Comparison of ENCODE assay signal across 11 mouse cellular contexts in the genomic region with DNA sequence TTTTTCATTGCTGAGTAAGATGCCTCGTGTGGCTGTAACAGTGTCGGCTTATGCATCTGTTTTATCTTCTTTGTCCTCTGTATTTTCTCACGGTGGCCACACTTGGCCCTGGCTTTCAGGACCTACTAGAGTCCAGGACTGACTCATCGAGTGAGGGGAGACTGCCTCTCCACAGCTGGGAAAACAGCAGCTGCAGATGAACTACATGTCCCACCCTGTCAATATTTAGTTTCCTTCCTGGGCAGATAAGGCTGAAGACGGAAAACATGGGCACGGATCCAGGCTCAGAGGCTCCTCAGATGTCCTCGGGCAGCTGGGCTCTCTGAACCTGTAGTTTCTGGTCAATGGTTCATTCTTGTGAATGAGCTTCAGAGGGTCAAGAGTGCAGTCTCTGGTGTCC. TPM values are rescaled to one million over a fixed set of nuclear protein-coding genes. Genes with fewer than 3 reads are reported as not detected.
DNase-seq lines count a peak whose midpoint lies in the region; ATAC-seq and TF ChIP-seq lines count a peak whose summit lies in the region.
"Had no signal": no experiment of that assay in that cellular context is flagged by ENCODE, and none has a peak within 500 bp of the region (broad histone marks: within the 10 kb centered on the region; RNA-seq: fewer than 3 reads in every experiment).

No protein-coding gene starts in this region.

- 25% methylated on average over 7 of the region's 7 CpGs for WGBS in heart, postnatal 0 days
- 9% methylated on average over 7 of the region's 7 CpGs for WGBS in lung, embryonic 16.5 days
- WGBS in neural tube, embryonic 15.5 days: 78% methylated on average over 7 of the region's 7 CpGs

- TF ChIP-seq CTCF in heart, postnatal 0 days (IDR thresholded peaks at IDR 0.05; ENCODE audit: low read depth): no peak

- H3K4me1 ChIP-seq in heart, postnatal 0 days (ENCODE audit: control insufficient read depth, insufficient read depth): no peaks in the 10 kb centered on the region
- peaks cover 23% of the 10 kb centered on the region for H3K4me1 ChIP-seq in lung, embryonic 16.5 days (replicated peaks; ENCODE audit: control insufficient read depth, insufficient read depth, low read length)
- no peaks in the 10 kb centered on the region for H3K4me1 ChIP-seq in neural tube, embryonic 15.5 days

- no peaks in the 10 kb centered on the region for H3K9me3 ChIP-seq in heart, postnatal 0 days (replicated peaks; ENCODE audit: control insufficient read depth, low read length)
- H3K9me3 ChIP-seq in lung, embryonic 16.5 days (ENCODE audit: control insufficient read depth, low read length): no peaks in the 10 kb centered on the region
- no peaks in the 10 kb centered on the region for H3K9me3 ChIP-seq in neural tube, embryonic 15.5 days (replicated peaks)

- DNase-seq in MN1 (ENCODE audit: low spot score): peak; percentile 27
- DNase-seq in heart, postnatal 0 days (ENCODE audit: low spot score): peak; percentile 81
- DNase-seq in left cerebral cortex, adult 18-20 months (ENCODE audit: low spot score in 2 of 2): no peak
- no peak for DNase-seq in embryo, embryonic 10.5 days (ENCODE audit: low spot score)
- no peak for DNase-seq in natural killer cell, adult 2 months (ENCODE audit: low spot score in 2 of 2)
- DNase-seq: cerebellum, adult 11 months had no signal

- no peak overlapping the region for H3K9ac ChIP-seq in heart, postnatal 0 days (replicated peaks; ENCODE audit: low read depth, low read length)
- H3K9ac ChIP-seq in lung, embryonic 16.5 days (ENCODE audit: low read length): no peak overlapping the region
- no peak overlapping the region for H3K9ac ChIP-seq in neural tube, embryonic 15.5 days (replicated peaks)

- H3K4me2 ChIP-seq in heart, postnatal 0 days (ENCODE audit: low read depth, low read length): no peak overlapping the region
- no peak overlapping the region for H3K4me2 ChIP-seq in lung, embryonic 16.5 days (ENCODE audit: low read depth, low read length)
- no peak overlapping the region for H3K4me2 ChIP-seq in neural tube, embryonic 15.5 days

- no peaks in the 10 kb centered on the region for H3K36me3 ChIP-seq in heart, postnatal 0 days (replicated peaks; ENCODE audit: control insufficient read depth, insufficient read depth, low read length)
- H3K36me3 ChIP-seq in lung, embryonic 16.5 days (ENCODE audit: control insufficient read depth, insufficient read depth, low read length): no peaks in the 10 kb centered on the region
- no peaks in the 10 kb centered on the region for H3K36me3 ChIP-seq in neural tube, embryonic 15.5 days

- H3K27ac ChIP-seq in heart, postnatal 0 days (ENCODE audit: low read depth): no peak overlapping the region
- no peak overlapping the region for H3K27ac ChIP-seq in lung, embryonic 16.5 days (ENCODE audit: low read length)
- no peak overlapping the region for H3K27ac ChIP-seq in neural tube, embryonic 15.5 days (replicated peaks)

- peak; percentile 76 for TF ChIP-seq EP300 in heart, postnatal 0 days (IDR thresholded peaks at IDR 0.05; ENCODE audit: low read depth)

- no peaks in the 10 kb centered on the region for H3K27me3 ChIP-seq in heart, postnatal 0 days (ENCODE audit: control insufficient read depth, insufficient read depth, low read length)
- no peaks in the 10 kb centered on the region for H3K27me3 ChIP-seq in lung, embryonic 16.5 days (ENCODE audit: control insufficient read depth, insufficient read depth, low read depth, low read length)
- no peaks in the 10 kb centered on the region for H3K27me3 ChIP-seq in neural tube, embryonic 15.5 days (replicated peaks)

- 0 out of 2 replicates have a peak, but pooled peaks have one; percentile 23 for ATAC-seq in erythroblast, adult 5-6 weeks (replicated peaks; ENCODE audit: low FRiP score, poor library complexity, severe bottlenecking)
- peak; percentile 79 for ATAC-seq in heart, postnatal 0 days (ENCODE audit: insufficient read depth, low read depth)
- ATAC-seq in lung, embryonic 16.5 days (ENCODE audit: low read depth): peak; percentile 60; the same call in 1 of the 2 replicates
- no peak for ATAC-seq in neural tube, embryonic 15.5 days (ENCODE audit: low FRiP score)

- no peak overlapping the region for H3K4me3 ChIP-seq in heart, postnatal 0 days (ENCODE audit: low read depth, low read length)
- no peak overlapping the region for H3K4me3 ChIP-seq in lung, embryonic 16.5 days (ENCODE audit: low read length)
- no peak overlapping the region for H3K4me3 ChIP-seq in neural tube, embryonic 15.5 days (replicated peaks)

RNA-seq across cellular contexts. Expression of a gene that starts 9.6 kb away (rescaled TPM):
- total RNA-seq in erythroblast, adult 5-6 weeks (2015; ENCODE audit: low replicate concordance): not detected in 2 replicates
- not detected in 2 replicates for total RNA-seq in erythroblast, adult 5-6 weeks (2017; ENCODE audit: low replicate concordance)
- total RNA-seq in heart, postnatal 0 days (2014; rRNA removed; ENCODE audit: low replicate concordance): not detected in 2 replicates
- polyA plus RNA-seq in heart, postnatal 0 days (2015; fragmentation: Nextera tagmentation; extraction: Ambion mirVana): not detected in 2 replicates
- polyA plus RNA-seq in lung, embryonic 16.5 days (2015; fragmentation: Nextera tagmentation; extraction: Ambion mirVana): not detected in 2 replicates
- polyA plus RNA-seq in neural tube, embryonic 15.5 days (2015; fragmentation: Nextera tagmentation; extraction: Ambion mirVana): not detected in 2 replicates
- not detected for total RNA-seq in left cerebral cortex, adult 18-20 months (2021)
- total RNA-seq: layer of hippocampus, postnatal 25 days had no signal
- polyA plus RNA-seq: forebrain, embryonic 11.5 days had no signal

RNA-seq across cellular contexts. Expression of a gene that starts 19.3 kb away (rescaled TPM):
- not detected in 2 replicates for total RNA-seq in erythroblast, adult 5-6 weeks (2015; ENCODE audit: low replicate concordance)
- not detected in 2 replicates for total RNA-seq in erythroblast, adult 5-6 weeks (2017; ENCODE audit: low replicate concordance)
- 2.0 and 2.4 TPM in 2 replicates for total RNA-seq in heart, postnatal 0 days (2014; rRNA removed; ENCODE audit: low replicate concordance)
- 2.1 and 2.5 TPM in 2 replicates for polyA plus RNA-seq in heart, postnatal 0 days (2015; fragmentation: Nextera tagmentation; extraction: Ambion mirVana)
- polyA plus RNA-seq in lung, embryonic 16.5 days (2015; fragmentation: Nextera tagmentation; extraction: Ambion mirVana): 3.9 and 4.0 TPM in 2 replicates
- 2.4 and 2.5 TPM in 2 replicates for polyA plus RNA-seq in neural tube, embryonic 15.5 days (2015; fragmentation: Nextera tagmentation; extraction: Ambion mirVana)
- 1 to 10 TPM; 3.2 to 3.8 TPM for total RNA-seq in left cerebral cortex, adult 18-20 months (2021)

RNA-seq across cellular contexts. Expression of a gene that starts 58.0 kb away (rescaled TPM):
- 28.4 and 32.3 TPM in 2 replicates for total RNA-seq in erythroblast, adult 5-6 weeks (2015; ENCODE audit: low replicate concordance)
- 10.5 and 23.2 TPM in 2 replicates for total RNA-seq in erythroblast, adult 5-6 weeks (2017; ENCODE audit: low replicate concordance)
- 14.0 and 22.4 TPM in 2 replicates for total RNA-seq in heart, postnatal 0 days (2014; rRNA removed; ENCODE audit: low replicate concordance)
- 12.8 and 15.6 TPM in 2 replicates for polyA plus RNA-seq in heart, postnatal 0 days (2015; fragmentation: Nextera tagmentation; extraction: Ambion mirVana)
- 15.0 and 19.1 TPM in 2 replicates for polyA plus RNA-seq in lung, embryonic 16.5 days (2015; fragmentation: Nextera tagmentation; extraction: Ambion mirVana)
- polyA plus RNA-seq in neural tube, embryonic 15.5 days (2015; fragmentation: Nextera tagmentation; extraction: Ambion mirVana): 2.3 and 3.4 TPM in 2 replicates
- total RNA-seq in left cerebral cortex, adult 18-20 months (2021): 1 to 10 TPM; 1.3 to 1.5 TPM

Comparison
In these comparisons a context has a peak if more than half of its experiments do, and no peak if none do; other contexts are left out.
1. DNase-seq: peak in MN1 (single experiment) and heart, postnatal 0 days (single experiment); none in left cerebral cortex, adult 18-20 months (0 of 2), embryo, embryonic 10.5 days (single experiment) and natural killer cell, adult 2 months (0 of 2).